Mouse (Mus musculus) liver, postnatal 0 days (tissue): ENCODE data around the gene Tnip3.

Source experiments
- CTCF ChIP-seq: sonication (generic); IDR thresholded peaks from 2 replicates; pipeline ENCODE4 v1.5.1; 2016; ENCODE audit warnings: antibody characterized with exemption, low read depth
- EP300 ChIP-seq: IDR thresholded peaks from 2 replicates; pipeline ENCODE4 v1.6.1; 2016; ENCODE audit warnings: antibody characterized with exemption, low read depth, mild to moderate bottlenecking

- no peak for TF ChIP-seq CTCF
- no peak for TF ChIP-seq EP300
Observed at GRCm38 (mm10) chr6:65537327-65537884, 12.3 kb downstream of the Tnip3 start.
